Mouse (Mus musculus) liver, embryonic 13.5 days (tissue): ENCODE measurements around the gene Cactin. TPM values are rescaled to one million over a fixed set of nuclear protein-coding genes. Genes with fewer than 3 reads are reported as not detected.

Experiments used
- ATAC-seq: fragments of 200-750 bp; cut with Nextera tagmentation; 2 replicates; pipeline ENCODE4 v1.8.0; 2017; ENCODE audit warnings: low read depth, mild to moderate bottlenecking, moderate number of reproducible peaks, moderate library complexity
- DNase-seq: peaks from one replicate; pipeline ENCODE4 v3.0.0; 2022
- H3K27ac ChIP-seq: fragments of 300-500 bp; sonication (generic); 2 replicates; pipeline ENCODE4 v1.5.1; 2015; ENCODE audit warnings: moderate library complexity, mild to moderate bottlenecking, inconsistent platforms
- H3K27me3 ChIP-seq: fragments of 300-500 bp; sonication (generic); 2 replicates; pipeline ENCODE4 v1.6.1; 2015; ENCODE audit warnings: mild to moderate bottlenecking, inconsistent platforms
- H3K36me3 ChIP-seq: fragments of 300-500 bp; sonication (generic); 2 replicates; pipeline ENCODE4 v1.6.1; 2015; ENCODE audit warnings: mild to moderate bottlenecking, inconsistent platforms
- H3K4me1 ChIP-seq: fragments of 300-500 bp; sonication (generic); replicated peaks from 2 replicates; pipeline ENCODE4 v1.6.1; 2015; ENCODE audit warnings: inconsistent platforms
- H3K4me2 ChIP-seq: fragments of 300-500 bp; sonication (generic); 2 replicates; pipeline ENCODE4 v1.6.1; 2015; ENCODE audit warnings: inconsistent platforms, mild to moderate bottlenecking, moderate library complexity
- H3K4me3 ChIP-seq: fragments of 300-500 bp; sonication (generic); replicated peaks from 2 replicates; pipeline ENCODE4 v1.5.1; 2015; ENCODE audit warnings: mild to moderate bottlenecking, inconsistent platforms
- H3K9ac ChIP-seq: fragments of 300-500 bp; sonication (generic); 2 replicates; pipeline ENCODE4 v1.6.1; 2015; ENCODE audit warnings: mild to moderate bottlenecking, inconsistent platforms
- H3K9me3 ChIP-seq: fragments of 300-500 bp; sonication (generic); replicated peaks from 2 replicates; pipeline ENCODE4 v1.6.1; 2016; ENCODE audit warnings: inconsistent platforms
- WGBS: fragments of 180-500 bp; shearing (Covaris S2); methylation state at CpG from one replicate; pipeline ENCODE4 v1.1.7; 2015; ENCODE audit not compliant: insufficient replicate concordance; 5-methylcytosine and 5-hydroxymethylcytosine counted together
- polyA plus RNA-seq: library from polyadenylated mRNA; unstranded; fragments of >200 nt; fragmentation: Nextera tagmentation; extraction: Ambion mirVana; gene quantifications from 2 replicates; pipeline ENCODE4 v1.2.1, GENCODE M21; 2015

Cactin gene
- polyA plus RNA-seq, 1 experiment from 2014 or later: 29.5 TPM

DNA sequence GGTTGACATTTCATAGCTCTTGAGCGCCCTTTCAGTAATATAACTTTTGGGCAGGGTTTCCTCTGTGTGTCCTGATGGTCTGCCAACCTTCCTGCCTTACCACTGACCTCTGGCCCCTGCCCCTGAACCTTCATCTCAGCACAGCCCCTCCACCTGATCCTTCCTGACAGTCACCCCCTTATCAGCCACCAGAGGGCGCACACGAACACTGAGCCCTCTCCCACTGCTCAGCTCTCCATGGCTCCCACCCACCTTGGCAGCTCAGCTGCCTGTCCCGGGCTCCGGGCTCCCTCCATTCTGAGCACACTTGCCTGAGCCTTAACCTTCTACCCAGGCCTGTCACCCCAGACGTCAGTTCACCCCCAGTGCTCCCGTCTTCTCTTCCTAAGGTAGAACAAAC lies 31.6 kb upstream of the Cactin start:
- 8% methylated on average over 7 of the region's 7 CpGs for WGBS
- Histone ChIP-seq H3K36me3 (no peaks in the 10 kb centered on the region), H3K4me3 (no peak overlapping the region), H3K4me2 (no peak overlapping the region), H3K9me3 (no peaks in the 10 kb centered on the region), H3K27ac (no peak overlapping the region), H3K27me3 (peaks cover 33% of the 10 kb centered on the region), H3K9ac (no peak overlapping the region), H3K4me1 (peaks cover 74% of the 10 kb centered on the region)
- DNase-seq (peak; percentile 47), ATAC-seq (no peak)

DNA sequence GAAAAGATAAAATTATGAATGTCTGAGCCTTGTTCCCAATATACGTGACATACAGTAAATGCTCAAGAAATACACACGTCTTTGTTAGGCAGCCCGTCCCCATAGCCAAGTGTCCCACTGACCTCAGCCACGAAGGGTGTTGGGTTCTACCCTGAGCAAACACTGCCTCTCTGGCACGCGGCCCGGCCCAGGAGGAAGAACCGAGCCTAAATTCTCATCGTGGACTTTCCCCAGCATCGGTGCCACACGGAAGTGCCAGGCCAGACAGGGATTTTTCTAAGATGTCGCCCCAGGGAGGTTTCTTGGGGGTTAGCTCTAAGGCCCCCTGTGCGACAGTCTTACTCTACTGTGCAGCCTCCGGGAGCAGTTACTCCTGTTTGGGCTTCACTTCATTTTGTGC lies 31.1 kb upstream of the Cactin start:
- Histone ChIP-seq H3K4me1 (peaks cover 77% of the 10 kb centered on the region), H3K27ac (no peak overlapping the region), H3K4me3 (no peak overlapping the region), H3K9ac (no peak overlapping the region), H3K9me3 (no peaks in the 10 kb centered on the region), H3K27me3 (peaks cover 27% of the 10 kb centered on the region), H3K36me3 (no peaks in the 10 kb centered on the region), H3K4me2 (no peak overlapping the region)
- no peak for DNase-seq
- no peak for ATAC-seq
- WGBS: 57% methylated on average over 14 of the region's 14 CpGs

DNA sequence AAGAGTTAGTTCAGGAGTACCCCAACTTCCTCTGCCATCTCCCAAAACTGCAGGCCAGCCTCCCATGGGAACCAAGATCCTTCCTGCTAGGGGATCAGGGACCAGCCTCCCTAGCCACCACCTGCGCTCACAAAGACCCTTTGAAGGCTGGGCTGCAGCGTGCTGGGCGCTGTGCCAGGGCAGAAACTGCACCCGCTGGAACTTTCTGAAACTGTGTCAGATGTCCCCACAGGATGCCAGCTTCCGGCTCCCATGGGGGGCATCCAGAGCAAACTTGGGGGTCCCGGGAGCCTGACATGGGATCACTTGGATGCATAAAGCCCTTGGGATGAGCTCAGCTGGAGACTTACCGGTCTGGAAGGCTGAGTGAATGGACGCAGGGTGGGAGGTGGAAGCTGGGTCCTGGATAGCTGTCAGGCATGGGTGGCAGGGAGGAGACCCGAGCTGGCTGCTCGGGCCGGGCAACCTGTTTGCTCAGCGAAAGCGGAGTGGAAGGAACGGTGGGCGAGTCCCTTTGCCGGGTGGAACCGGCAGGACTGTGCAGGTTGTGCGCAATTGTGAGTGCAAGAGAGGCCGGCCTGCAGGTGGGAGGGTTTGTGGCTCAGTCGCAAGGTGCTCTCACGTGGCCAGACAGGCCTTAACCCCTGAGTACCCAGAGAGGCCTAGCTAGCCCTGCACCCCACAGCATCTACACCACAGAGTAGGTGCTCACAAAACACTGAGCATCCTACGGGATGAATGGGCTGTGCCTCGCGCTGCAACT lies 30.0 kb upstream of the Cactin start:
- Histone ChIP-seq H3K27ac (no peak overlapping the region), H3K4me3 (no peak overlapping the region), H3K9ac (no peak overlapping the region), H3K9me3 (no peaks in the 10 kb centered on the region), H3K27me3 (peaks cover 17% of the 10 kb centered on the region), H3K4me2 (peak overlapping the region; percentile 3; the same call in 1 of the 2 replicates), H3K36me3 (no peaks in the 10 kb centered on the region), H3K4me1 (peaks cover 77% of the 10 kb centered on the region)
- DNase-seq (no peak), ATAC-seq (no peak)
- WGBS: 56% methylated on average over 24 of the region's 24 CpGs

DNA sequence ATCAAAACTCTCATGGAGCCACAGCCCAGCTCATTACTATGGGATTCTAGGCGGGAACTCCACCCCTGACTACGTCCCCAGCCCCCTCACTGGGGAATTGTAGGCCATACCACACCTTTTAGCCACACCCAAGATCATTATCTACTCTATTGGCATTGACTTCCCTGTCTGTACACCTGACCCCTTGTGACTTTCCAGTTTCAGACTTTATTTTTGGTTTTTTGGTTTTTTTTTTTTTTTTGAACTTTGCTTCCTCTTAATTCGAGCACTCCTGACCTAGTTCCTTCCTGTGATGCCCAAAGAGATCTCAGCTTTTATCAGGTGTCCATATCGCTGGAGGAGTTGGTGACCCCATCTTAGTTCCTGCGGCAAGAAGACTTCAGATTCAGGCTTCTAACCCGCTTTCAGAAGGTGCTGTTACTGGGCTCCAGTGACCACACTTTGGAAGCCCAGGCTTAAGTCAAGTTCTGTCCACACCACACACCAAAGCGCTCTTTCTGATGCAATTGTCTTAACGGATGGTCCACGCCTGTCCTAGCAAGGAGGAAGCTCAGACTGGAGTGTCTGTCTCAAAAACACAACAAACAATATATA lies 29.3 kb upstream of the Cactin start, which contains the start of gene Tjp3:
Tjp3 (minus strand) TSS at position 71 of the 594 bp plus-strand sequence.
- H3K27ac ChIP-seq: peak within 1 kb of the TSS; percentile 60
- peaks cover 13% of the 10 kb centered on the region for H3K27me3 ChIP-seq
- H3K4me3 ChIP-seq: 0 out of 2 replicates have a peak within 1 kb of the TSS, but pooled peaks have one; percentile 1
- DNase-seq (no peak), ATAC-seq (no peak)
- H3K4me2 ChIP-seq: peak within 1 kb of the TSS; percentile 33
- no peaks in the 10 kb centered on the region for H3K9me3 ChIP-seq
- H3K4me1 ChIP-seq: peaks cover 77% of the 10 kb centered on the region
- H3K9ac ChIP-seq: no peak within 1 kb of the TSS
- H3K36me3 ChIP-seq: no peaks in the 10 kb centered on the region
- WGBS: 47% methylated on average over 9 of the region's 9 CpGs

DNA sequence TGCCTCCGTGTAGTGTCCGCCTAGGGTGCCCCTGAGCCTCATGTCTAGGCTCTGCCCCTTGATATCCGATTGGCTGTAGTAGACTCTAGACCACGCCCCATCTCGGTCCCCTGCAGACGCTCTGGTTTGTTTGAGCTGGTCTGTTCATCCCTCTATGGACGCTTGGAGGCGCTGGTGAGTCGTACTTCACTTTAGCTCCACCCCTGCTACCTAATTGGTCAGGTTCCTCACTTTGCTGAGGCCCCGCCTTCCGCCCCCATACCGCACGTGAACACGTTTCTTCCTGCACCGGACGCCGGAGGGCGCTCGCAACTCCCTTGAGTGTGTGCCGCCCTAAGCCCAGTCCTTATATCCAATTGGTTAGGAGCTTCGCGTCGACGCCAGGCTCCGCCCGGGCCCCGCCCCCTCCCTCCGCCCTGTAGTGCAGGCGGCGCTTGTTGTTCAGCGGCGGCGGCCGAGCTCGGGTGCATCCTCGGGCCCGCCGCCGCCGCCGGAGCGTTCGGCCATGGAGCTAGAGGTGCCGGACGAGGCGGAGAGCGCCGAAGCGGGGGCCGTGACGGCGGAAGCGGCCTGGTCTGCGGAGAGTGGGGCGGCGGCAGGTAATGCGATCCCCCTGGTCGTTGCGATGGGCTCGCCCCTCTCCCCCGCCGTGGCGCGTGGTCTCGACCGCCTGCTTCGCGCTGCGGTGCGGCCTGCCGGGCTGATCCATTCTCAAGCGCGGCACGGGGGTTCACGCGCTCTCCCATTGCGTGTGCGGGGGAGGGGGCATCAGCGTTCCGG lies 28.2 kb upstream of the Cactin start, which contains the start of gene Pip5k1c:
Pip5k1c (plus strand) TSS at position 410 of the 780 bp plus-strand sequence.
- Histone ChIP-seq H3K36me3 (no peaks in the 10 kb centered on the region), H3K9ac (peak within 1 kb of the TSS; percentile 85), H3K4me2 (peak within 1 kb of the TSS; percentile 95), H3K27ac (peak within 1 kb of the TSS; percentile 85), H3K27me3 (peaks cover 13% of the 10 kb centered on the region), H3K4me1 (peaks cover 82% of the 10 kb centered on the region), H3K9me3 (no peaks in the 10 kb centered on the region), H3K4me3 (peak within 1 kb of the TSS; percentile 76)
- WGBS: under 1% methylated on average over 64 of the region's 80 CpGs
- ATAC-seq (peak; percentile 93), DNase-seq (peak; percentile 100)

DNA sequence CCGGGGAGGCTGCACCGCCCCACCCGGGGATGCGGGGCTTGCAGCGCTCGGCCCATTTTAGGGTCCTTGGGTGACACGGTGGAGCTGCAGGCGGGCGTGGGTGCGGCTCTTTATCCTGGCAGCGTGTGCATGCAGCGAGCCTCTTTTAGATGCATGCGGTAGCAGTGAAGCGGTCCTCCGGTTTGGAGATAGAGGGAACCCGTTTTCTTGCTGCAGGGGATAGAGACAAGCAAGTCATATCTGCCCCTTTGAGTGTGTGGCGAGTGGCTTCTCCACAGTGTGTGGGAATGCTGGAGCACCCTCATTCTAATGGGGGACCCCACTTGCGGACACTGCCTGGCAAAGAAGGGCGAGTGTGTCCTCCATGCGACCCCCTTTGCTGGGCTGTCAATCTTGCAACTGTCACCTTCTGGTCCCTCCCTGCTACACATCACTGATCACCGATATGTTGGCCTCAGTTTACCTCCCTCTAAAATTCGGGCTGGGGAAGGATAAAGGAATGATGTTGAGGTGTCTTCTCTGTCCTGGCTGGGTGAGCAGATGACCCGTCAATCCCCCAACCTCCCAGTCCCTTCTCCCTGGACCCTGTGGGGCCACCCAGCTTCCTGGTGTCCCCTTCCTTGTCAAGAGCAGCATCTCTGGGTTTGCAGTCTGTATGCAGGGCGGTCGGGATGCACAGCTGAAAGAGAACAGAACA lies 27.4 kb upstream of the Cactin start:
- H3K4me3 ChIP-seq: peak overlapping the region; percentile 76
- no peak for ATAC-seq
- peaks cover 13% of the 10 kb centered on the region for H3K27me3 ChIP-seq
- DNase-seq: no peak
- peak overlapping the region; percentile 95 for H3K4me2 ChIP-seq
- peak overlapping the region; percentile 85 for H3K27ac ChIP-seq
- WGBS: 2% methylated on average over 25 of the region's 25 CpGs
- H3K4me1 ChIP-seq: peaks cover 83% of the 10 kb centered on the region
- peak overlapping the region; percentile 85 for H3K9ac ChIP-seq
- no peaks in the 10 kb centered on the region for H3K36me3 ChIP-seq
- H3K9me3 ChIP-seq: no peaks in the 10 kb centered on the region

DNA sequence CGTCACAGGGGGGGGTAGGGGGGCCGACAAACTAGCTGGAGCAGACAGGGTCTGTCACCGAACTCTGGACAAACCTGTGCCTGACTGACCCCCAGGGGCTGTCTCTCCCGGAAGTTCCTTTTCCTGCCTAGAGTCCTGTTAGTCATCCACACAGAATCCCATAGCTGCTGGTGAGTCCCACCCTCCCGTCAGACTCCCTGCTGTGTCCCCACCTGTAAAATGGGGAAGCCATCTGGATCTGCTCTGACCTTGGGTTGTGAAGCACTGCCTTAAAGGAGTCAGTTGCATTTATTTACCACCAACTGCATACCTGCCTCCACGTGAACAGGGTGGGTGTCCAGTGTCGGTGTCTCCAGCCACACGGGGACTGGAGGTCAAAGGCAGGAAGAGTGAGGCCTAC lies 26.5 kb upstream of the Cactin start:
- H3K4me2 ChIP-seq: peak overlapping the region; percentile 95
- peaks cover 13% of the 10 kb centered on the region for H3K27me3 ChIP-seq
- ATAC-seq (no peak), DNase-seq (no peak)
- H3K36me3 ChIP-seq: no peaks in the 10 kb centered on the region
- no peaks in the 10 kb centered on the region for H3K9me3 ChIP-seq
- peak overlapping the region; percentile 76 for H3K4me3 ChIP-seq
- H3K27ac ChIP-seq: no peak overlapping the region
- 26% methylated on average over 8 of the region's 8 CpGs for WGBS
- H3K9ac ChIP-seq: peak overlapping the region; percentile 85
- peaks cover 87% of the 10 kb centered on the region for H3K4me1 ChIP-seq

DNA sequence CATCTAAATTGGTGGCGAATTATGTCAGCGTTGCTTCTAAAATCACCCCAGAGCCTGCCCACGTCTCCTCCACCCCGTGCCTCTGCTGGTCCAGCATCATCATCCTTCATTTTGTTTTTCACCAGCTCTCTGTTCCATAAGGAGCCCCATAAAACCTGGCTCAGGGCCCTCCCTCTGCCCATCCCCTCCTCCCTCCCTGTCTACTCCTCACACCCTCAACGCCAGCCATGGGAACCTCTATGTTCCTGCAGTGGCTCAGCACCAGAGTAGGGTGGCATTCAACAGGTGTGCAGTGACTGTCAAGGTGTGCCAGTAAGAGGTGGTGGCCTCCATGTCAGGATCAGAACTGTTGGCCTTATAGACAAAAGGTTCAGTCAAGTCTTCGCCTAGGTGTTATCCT lies 25.7 kb upstream of the Cactin start:
- Histone ChIP-seq H3K9ac (peak overlapping the region; percentile 85), H3K4me1 (peaks cover 94% of the 10 kb centered on the region), H3K9me3 (no peaks in the 10 kb centered on the region), H3K27me3 (peaks cover 8% of the 10 kb centered on the region), H3K4me2 (peak overlapping the region; percentile 95), H3K4me3 (no peak overlapping the region), H3K36me3 (no peaks in the 10 kb centered on the region), H3K27ac (no peak overlapping the region)
- DNase-seq: no peak
- 85% methylated on average over 6 of the region's 6 CpGs for WGBS
- no peak for ATAC-seq

DNA sequence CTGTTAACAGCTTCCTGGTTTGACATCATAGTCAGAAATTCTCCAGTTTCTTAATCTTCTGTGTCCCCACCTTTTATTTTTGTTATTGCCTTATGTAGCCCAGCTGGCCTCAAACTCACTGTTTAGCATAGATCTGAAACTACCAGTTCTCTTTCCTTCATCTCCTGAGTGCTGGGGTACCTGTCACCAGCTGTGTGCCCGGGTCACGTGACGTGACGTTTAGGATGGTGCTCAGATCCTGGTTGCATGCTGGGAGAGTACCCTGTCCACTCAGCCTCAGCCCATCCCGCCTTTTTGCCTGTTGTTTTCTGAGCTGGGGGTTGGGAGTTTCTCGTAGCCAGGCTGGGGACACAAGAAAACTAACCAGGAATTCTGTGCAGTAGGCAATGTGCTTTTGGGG lies 23.7 kb upstream of the Cactin start:
- no peak overlapping the region for H3K4me3 ChIP-seq
- DNase-seq: no peak
- H3K36me3 ChIP-seq: no peaks in the 10 kb centered on the region
- H3K27me3 ChIP-seq: no peaks in the 10 kb centered on the region
- 67% methylated on average over 6 of the region's 6 CpGs for WGBS
- 0 out of 2 replicates have a peak overlapping the region, but pooled peaks have one; percentile 3 for H3K4me2 ChIP-seq
- peak overlapping the region; percentile 45; the same call in 1 of the 2 replicates for H3K9ac ChIP-seq
- H3K27ac ChIP-seq: peak overlapping the region; percentile 87
- ATAC-seq: no peak
- H3K4me1 ChIP-seq: peaks cover 94% of the 10 kb centered on the region
- no peaks in the 10 kb centered on the region for H3K9me3 ChIP-seq

DNA sequence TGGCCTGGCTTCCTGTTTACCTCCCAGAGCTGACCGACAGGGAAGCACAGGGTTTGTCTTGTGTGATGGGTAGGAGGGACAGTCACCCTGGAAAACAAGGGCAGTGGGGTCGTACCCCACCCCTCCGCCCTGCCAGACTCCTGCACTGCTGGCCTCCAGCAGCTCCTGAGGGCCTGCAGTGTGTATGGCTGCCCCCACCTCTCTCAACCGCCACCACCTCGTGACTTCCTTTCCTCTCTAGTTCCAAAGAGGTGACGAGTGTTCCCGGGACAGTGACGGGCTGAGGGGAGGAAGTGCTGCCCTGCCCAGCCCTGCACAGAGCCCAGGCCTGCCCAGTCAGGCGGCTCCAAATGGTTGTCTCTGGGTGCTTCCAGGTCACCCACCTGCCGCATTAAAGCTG lies 23.1 kb upstream of the Cactin start:
- Histone ChIP-seq H3K4me3 (no peak overlapping the region), H3K9me3 (no peaks in the 10 kb centered on the region), H3K9ac (peak overlapping the region; percentile 45), H3K27ac (peak overlapping the region; percentile 87), H3K27me3 (no peaks in the 10 kb centered on the region), H3K4me2 (peak overlapping the region; percentile 3; the same call in 1 of the 2 replicates), H3K36me3 (no peaks in the 10 kb centered on the region), H3K4me1 (peaks cover 98% of the 10 kb centered on the region)
- ATAC-seq (peak; percentile 15; the same call in 1 of the 2 replicates), DNase-seq (no peak)
- WGBS: 24% methylated on average over 10 of the region's 10 CpGs
